Mouse (Mus musculus): ENCODE measurements around the gene Nr2c2. TPM values are rescaled to one million over a fixed set of nuclear protein-coding genes. Genes with fewer than 3 reads are reported as not detected.
"Not testable (repeated sequence)": the region's sequence is repeated elsewhere in the genome, so short reads cannot be mapped to it uniquely, and the experiment has no call there.

Nr2c2 gene
- total RNA-seq (2015) (35.7 and 40.5 TPM in 2 replicates), total RNA-seq (2017) (43.0 and 43.5 TPM in 2 replicates)

GRCm38 (mm10) chr6:92091130-92091591, at the start of gene Nr2c2:
Gene Nr2c2, plus strand, starts transcription at chr6:92091390.
- peak; percentile 74 for ATAC-seq (ENCODE audit: poor library complexity, severe bottlenecking)

GRCm38 (mm10) chr6:92042055-92042454, 49.1 kb upstream of the Nr2c2 start:
- no peak for ATAC-seq (ENCODE audit: poor library complexity, severe bottlenecking)

GRCm38 (mm10) chr6:92042850-92043249, 48.3 kb upstream of the Nr2c2 start:
- no peak for ATAC-seq (ENCODE audit: poor library complexity, severe bottlenecking)

- ATAC-seq (ENCODE audit: poor library complexity, severe bottlenecking) = no peak
Observed at GRCm38 (mm10) chr6:92057768-92058167, 33.4 kb upstream of the Nr2c2 start.

- no peak for ATAC-seq (ENCODE audit: poor library complexity, severe bottlenecking)
Observed at GRCm38 (mm10) chr6:92061725-92062124, 29.5 kb upstream of the Nr2c2 start.

- no peak for ATAC-seq (ENCODE audit: poor library complexity, severe bottlenecking)
Observed at GRCm38 (mm10) chr6:92063452-92063851, 27.7 kb upstream of the Nr2c2 start.

- ATAC-seq (ENCODE audit: poor library complexity, severe bottlenecking) = no peak
Observed at GRCm38 (mm10) chr6:92064101-92064500, 27.1 kb upstream of the Nr2c2 start.

GRCm38 (mm10) chr6:92065721-92066496, 25.3 kb upstream of the Nr2c2 start:
- peak; percentile 53 for ATAC-seq (ENCODE audit: poor library complexity, severe bottlenecking)

- peak; percentile 94 for ATAC-seq (ENCODE audit: poor library complexity, severe bottlenecking)
Observed at GRCm38 (mm10) chr6:92067146-92067790, 23.9 kb upstream of the Nr2c2 start.

GRCm38 (mm10) chr6:92071121-92071839, 19.9 kb upstream of the Nr2c2 start:
- no peak for ATAC-seq (ENCODE audit: poor library complexity, severe bottlenecking)

- ATAC-seq (ENCODE audit: poor library complexity, severe bottlenecking) = no peak
Observed at GRCm38 (mm10) chr6:92080730-92081129, 10.5 kb upstream of the Nr2c2 start.

GRCm38 (mm10) chr6:92082756-92083155, 8.4 kb upstream of the Nr2c2 start:
- no peak for ATAC-seq (ENCODE audit: poor library complexity, severe bottlenecking)

- ATAC-seq (ENCODE audit: poor library complexity, severe bottlenecking) = no peak
Observed at GRCm38 (mm10) chr6:92084932-92085331, 6.3 kb upstream of the Nr2c2 start.

- ATAC-seq (ENCODE audit: poor library complexity, severe bottlenecking) = not testable (repeated sequence)
Observed at GRCm38 (mm10) chr6:92089141-92089540, 2.0 kb upstream of the Nr2c2 start.

GRCm38 (mm10) chr6:92089982-92090381, 1.2 kb upstream of the Nr2c2 start:
- ATAC-seq (ENCODE audit: poor library complexity, severe bottlenecking) = no peak

GRCm38 (mm10) chr6:92090497-92090896, 693 bp upstream of the Nr2c2 start:
- ATAC-seq (ENCODE audit: poor library complexity, severe bottlenecking) = no peak

- ATAC-seq (ENCODE audit: poor library complexity, severe bottlenecking) = peak; percentile 92
Observed at GRCm38 (mm10) chr6:92091767-92092489, 738 bp downstream of the Nr2c2 start.

GRCm38 (mm10) chr6:92092737-92093136, 1.5 kb downstream of the Nr2c2 start:
- no peak for ATAC-seq (ENCODE audit: poor library complexity, severe bottlenecking)

GRCm38 (mm10) chr6:92093869-92094268, 2.7 kb downstream of the Nr2c2 start:
- ATAC-seq (ENCODE audit: poor library complexity, severe bottlenecking) = no peak

GRCm38 (mm10) chr6:92100679-92101360, 9.6 kb downstream of the Nr2c2 start:
- peak; percentile 98 for ATAC-seq (ENCODE audit: poor library complexity, severe bottlenecking)

All from megakaryocyte, adult 5-6 weeks (primary cell).